Mouse (Mus musculus) brown adipose tissue, adult 24 weeks (tissue): Measurements from ENCODE around the gene Metap1d. TPM values are rescaled to one million over a fixed set of nuclear protein-coding genes. Genes with fewer than 3 reads are reported as not detected.

Experiments used
- H3K27ac ChIP-seq: fragments of 200-500 bp; replicated peaks from 2 replicates; pipeline ENCODE4 v1.5.1; 2012; ENCODE audit warnings: low read depth, mild to moderate bottlenecking, low read length
- H3K4me1 ChIP-seq: fragments of 200-500 bp; 2 replicates; pipeline ENCODE4 v1.6.1; 2012; ENCODE audit warnings: low read length, mixed read lengths; ENCODE audit not compliant: control insufficient read depth, insufficient read depth, insufficient read length
- H3K4me3 ChIP-seq: fragments of 200-500 bp; 2 replicates; pipeline ENCODE4 v1.5.1; 2012; ENCODE audit warnings: low read depth, mild to moderate bottlenecking, low read length, moderate library complexity; ENCODE audit not compliant: insufficient read depth
- polyA plus RNA-seq: library from polyadenylated mRNA; stranded (reverse); fragments of >200 nt; gene quantifications from 2 replicates; pipeline ENCODE4 v1.2.4, GENCODE M21; 2012; ENCODE audit not compliant: missing spikeins, insufficient read depth, insufficient read length

Gene Metap1d
- polyA plus RNA-seq: 44.0 and 54.3 TPM in 2 replicates

GRCm38 (mm10) chr2:71453161-71453916 is at the start of gene Metap1d:
TSS of gene Metap1d (plus strand) at chr2:71453276.
- peak within 1 kb of the TSS; percentile 70 for H3K4me3 ChIP-seq
- 0 out of 2 replicates have a peak within 1 kb of the TSS, but pooled peaks have one; percentile 32 for H3K27ac ChIP-seq
- H3K4me1 ChIP-seq: no peaks in the 10 kb centered on the region

- H3K4me3 ChIP-seq: no peak overlapping the region
- no peak overlapping the region for H3K27ac ChIP-seq
- H3K4me1 ChIP-seq: no peaks in the 10 kb centered on the region
Observed at GRCm38 (mm10) chr2:71405613-71406012, 47.5 kb upstream of the Metap1d start.

GRCm38 (mm10) chr2:71418760-71419280 is 34.3 kb upstream of the Metap1d start:
- Histone ChIP-seq H3K27ac (no peak overlapping the region), H3K4me1 (no peaks in the 10 kb centered on the region), H3K4me3 (no peak overlapping the region)

- no peak overlapping the region for H3K4me3 ChIP-seq
- no peak overlapping the region for H3K27ac ChIP-seq
- H3K4me1 ChIP-seq: no peaks in the 10 kb centered on the region
Observed at GRCm38 (mm10) chr2:71419408-71419807, 33.7 kb upstream of the Metap1d start.

- Histone ChIP-seq H3K4me1 (no peaks in the 10 kb centered on the region), H3K27ac (no peak overlapping the region), H3K4me3 (no peak overlapping the region)
Observed at GRCm38 (mm10) chr2:71420895-71421425, 32.1 kb upstream of the Metap1d start.

GRCm38 (mm10) chr2:71424545-71424944 is 28.5 kb upstream of the Metap1d start:
- Histone ChIP-seq H3K27ac (no peak overlapping the region), H3K4me1 (no peaks in the 10 kb centered on the region)

GRCm38 (mm10) chr2:71435440-71435839 is 17.6 kb upstream of the Metap1d start:
- Histone ChIP-seq H3K4me3 (no peak overlapping the region), H3K4me1 (no peaks in the 10 kb centered on the region), H3K27ac (no peak overlapping the region)

More at GRCm38 (mm10) chr2:71424545-71424944, 28.5 kb upstream of the Metap1d start:
- H3K4me3 ChIP-seq: no peak overlapping the region

- Histone ChIP-seq H3K27ac (no peak overlapping the region), H3K4me3 (no peak overlapping the region), H3K4me1 (no peaks in the 10 kb centered on the region)
Observed at GRCm38 (mm10) chr2:71443376-71443775, 9.7 kb upstream of the Metap1d start.

- Histone ChIP-seq H3K4me3 (no peak overlapping the region), H3K4me1 (no peaks in the 10 kb centered on the region), H3K27ac (no peak overlapping the region)
Observed at GRCm38 (mm10) chr2:71445536-71446196, 7.4 kb upstream of the Metap1d start.

- Histone ChIP-seq H3K4me1 (no peaks in the 10 kb centered on the region), H3K27ac (no peak overlapping the region), H3K4me3 (no peak overlapping the region)
Observed at GRCm38 (mm10) chr2:71449604-71450003, 3.5 kb upstream of the Metap1d start.

- H3K27ac ChIP-seq: no peak overlapping the region
- no peaks in the 10 kb centered on the region for H3K4me1 ChIP-seq
- no peak overlapping the region for H3K4me3 ChIP-seq
Observed at GRCm38 (mm10) chr2:71451761-71452160, 1.3 kb upstream of the Metap1d start.

- H3K4me1 ChIP-seq: no peaks in the 10 kb centered on the region
- no peak overlapping the region for H3K27ac ChIP-seq
- H3K4me3 ChIP-seq: peak overlapping the region; percentile 70
Observed at GRCm38 (mm10) chr2:71453917-71454260, 813 bp downstream of the Metap1d start.

GRCm38 (mm10) chr2:71458624-71459023 is 5.5 kb downstream of the Metap1d start:
- Histone ChIP-seq H3K4me1 (no peaks in the 10 kb centered on the region), H3K27ac (no peak overlapping the region), H3K4me3 (no peak overlapping the region)

GRCm38 (mm10) chr2:71459659-71460058 is 6.6 kb downstream of the Metap1d start:
- no peaks in the 10 kb centered on the region for H3K4me1 ChIP-seq
- H3K4me3 ChIP-seq: no peak overlapping the region
- no peak overlapping the region for H3K27ac ChIP-seq

GRCm38 (mm10) chr2:71461139-71461538 is 8.1 kb downstream of the Metap1d start:
- Histone ChIP-seq H3K27ac (no peak overlapping the region), H3K4me1 (no peaks in the 10 kb centered on the region), H3K4me3 (no peak overlapping the region)
